Comparison of ENCODE assay signal across 9 mouse cellular contexts in the genomic region with DNA sequence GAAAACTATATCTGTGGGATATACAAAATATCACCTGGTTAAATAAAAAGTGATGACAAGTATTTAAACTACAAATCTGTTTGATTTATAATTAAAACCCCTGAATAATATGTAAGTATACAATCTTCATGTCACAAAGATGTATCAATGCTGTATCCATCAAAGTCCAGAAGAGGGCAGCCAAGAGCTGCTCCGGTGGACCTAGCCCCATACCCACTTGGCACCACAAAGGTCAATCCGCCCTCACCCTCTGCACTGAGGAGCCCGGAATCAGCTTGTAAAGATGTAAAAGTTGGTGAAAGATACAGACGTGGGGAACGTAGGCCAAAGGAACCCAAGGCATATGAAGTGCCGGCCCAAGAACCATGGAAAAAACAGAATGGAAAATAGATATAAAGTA.
A peak's percentile ranks its signal among the peaks of the same experiment; 100 is the strongest.
DNase-seq lines count a peak whose midpoint lies in the region; ATAC-seq and TF ChIP-seq lines count a peak whose summit lies in the region.
"Had no signal": no experiment of that assay in that cellular context is flagged by ENCODE, and none has a peak within 500 bp of the region (broad histone marks: within the 10 kb centered on the region; RNA-seq: fewer than 3 reads in every experiment).

No protein-coding gene starts in this region.

- H3K9ac ChIP-seq in hindbrain, postnatal 0 days (replicated peaks; ENCODE audit: low read length), result no peak overlapping the region
- H3K9ac ChIP-seq in midbrain, embryonic 14.5 days (replicated peaks; ENCODE audit: low read length), result no peak overlapping the region

- no peak overlapping the region for H3K4me3 ChIP-seq in hindbrain, postnatal 0 days (ENCODE audit: low read length)
- no peak overlapping the region for H3K4me3 ChIP-seq in midbrain, embryonic 14.5 days (replicated peaks; ENCODE audit: low read depth, low read length)

- WGBS in hindbrain, postnatal 0 days, result 20% methylated on average over 6 of the region's 6 CpGs
- WGBS in midbrain, embryonic 14.5 days, result 8% methylated on average over 6 of the region's 6 CpGs

- H3K4me1 ChIP-seq in hindbrain, postnatal 0 days (ENCODE audit: insufficient read depth, low read length), result no peaks in the 10 kb centered on the region
- H3K4me1 ChIP-seq in midbrain, embryonic 14.5 days (ENCODE audit: control insufficient read depth, insufficient read depth, low read length), result no peaks in the 10 kb centered on the region

- intact Hi-C loops in left cerebral cortex, postnatal 25 days (cut with DNase I), result loop anchor here (5.0 to 10.0 kb wide), 2 partner anchors 277 to 424 kb away; no protein-coding TSS in a partner anchor

- DNase-seq in left cerebral cortex, adult 18-20 months (ENCODE audit: low spot score in 2 of 2), result peak; percentile 38 to 56
- DNase-seq in left cerebral cortex, adult 11 months (ENCODE audit: low spot score), result no peak
- DNase-seq in adrenal gland, postnatal 4 days (ENCODE audit: low spot score in 2 of 2), result peak; percentile 7 to 13
- peak; percentile 16 for DNase-seq in fibroblast of lung, adult 2 months (ENCODE audit: low read depth)
- DNase-seq in hindbrain, postnatal 0 days (ENCODE audit: low spot score), result peak; percentile 81
- DNase-seq in left cerebral cortex, postnatal 25 days (ENCODE audit: low spot score in 2 of 2), result peak; percentile 13 to 29
- peak; percentile 85 for DNase-seq in midbrain, embryonic 14.5 days
- peak; percentile 73 for DNase-seq in splenic B cell, adult 2 months (ENCODE audit: low read depth, low spot score)

- H3K36me3 ChIP-seq in hindbrain, postnatal 0 days (ENCODE audit: insufficient read depth, low read length), result no peaks in the 10 kb centered on the region
- no peaks in the 10 kb centered on the region for H3K36me3 ChIP-seq in midbrain, embryonic 14.5 days (ENCODE audit: control insufficient read depth, insufficient read depth, low read length)
- no peaks in the 10 kb centered on the region for H3K36me3 ChIP-seq in splenic B cell, adult 2 months (ENCODE audit: control insufficient read depth, insufficient read depth, low read length, poor library complexity, severe bottlenecking)

- H3K27me3 ChIP-seq in hindbrain, postnatal 0 days (ENCODE audit: insufficient read depth, low read length), result no peaks in the 10 kb centered on the region
- H3K27me3 ChIP-seq in midbrain, embryonic 14.5 days (ENCODE audit: control insufficient read depth, insufficient read depth, low read length), result no peaks in the 10 kb centered on the region
- H3K27me3 ChIP-seq in splenic B cell, adult 2 months (ENCODE audit: control insufficient read depth, insufficient read depth, low read length, poor library complexity, severe bottlenecking), result no peaks in the 10 kb centered on the region

- no peaks in the 10 kb centered on the region for H3K9me3 ChIP-seq in hindbrain, postnatal 0 days (ENCODE audit: low read length)
- H3K9me3 ChIP-seq in midbrain, embryonic 14.5 days (ENCODE audit: control insufficient read depth, low read length), result no peaks in the 10 kb centered on the region

- peak; percentile 88 for TF ChIP-seq CTCF in hindbrain, postnatal 0 days (IDR thresholded peaks at IDR 0.05; ENCODE audit: low read depth)

- peak; percentile 76; the same call in 1 of the 2 replicates for ATAC-seq in hindbrain, postnatal 0 days
- ATAC-seq in midbrain, embryonic 14.5 days (ENCODE audit: low FRiP score, low TSS enrichment), result peak; percentile 68; the same call in 1 of the 2 replicates

- no peak overlapping the region for H3K4me2 ChIP-seq in hindbrain, postnatal 0 days (ENCODE audit: low read depth, low read length)
- H3K4me2 ChIP-seq in midbrain, embryonic 14.5 days (ENCODE audit: low read length), result no peak overlapping the region

- H3K27ac ChIP-seq in hindbrain, postnatal 0 days, result no peak overlapping the region
- no peak overlapping the region for H3K27ac ChIP-seq in midbrain, embryonic 14.5 days (replicated peaks; ENCODE audit: low read depth, low read length)
- H3K27ac ChIP-seq: macrophage had no signal
